Mouse (Mus musculus): Measurements from ENCODE around the gene Itga9. TPM values are rescaled to one million over a fixed set of nuclear protein-coding genes. Genes with fewer than 3 reads are reported as not detected.

The Itga9 gene
- total RNA-seq, 2 experiments from 2014 or later, result 41.6 to 56.8 TPM

GRCm38 (mm10) chr9:118925286-118926110 is 319.0 kb downstream of the Itga9 start:
- peak; percentile 98 for DNase-seq

GRCm38 (mm10) chr9:118926111-118926650 is 319.7 kb downstream of the Itga9 start, which contains the start of gene Ctdspl:
TSS of gene Ctdspl (plus strand) at chr9:118926453.
- peak; percentile 75 for DNase-seq

GRCm38 (mm10) chr9:118926688-118927321 is 320.3 kb downstream of the Itga9 start:
- DNase-seq, result peak; percentile 74

GRCm38 (mm10) chr9:118927501-118927900 is 321.0 kb downstream of the Itga9 start:
- DNase-seq, result no peak

GRCm38 (mm10) chr9:118928007-118928406 is 321.5 kb downstream of the Itga9 start:
- DNase-seq, result no peak

DNA sequence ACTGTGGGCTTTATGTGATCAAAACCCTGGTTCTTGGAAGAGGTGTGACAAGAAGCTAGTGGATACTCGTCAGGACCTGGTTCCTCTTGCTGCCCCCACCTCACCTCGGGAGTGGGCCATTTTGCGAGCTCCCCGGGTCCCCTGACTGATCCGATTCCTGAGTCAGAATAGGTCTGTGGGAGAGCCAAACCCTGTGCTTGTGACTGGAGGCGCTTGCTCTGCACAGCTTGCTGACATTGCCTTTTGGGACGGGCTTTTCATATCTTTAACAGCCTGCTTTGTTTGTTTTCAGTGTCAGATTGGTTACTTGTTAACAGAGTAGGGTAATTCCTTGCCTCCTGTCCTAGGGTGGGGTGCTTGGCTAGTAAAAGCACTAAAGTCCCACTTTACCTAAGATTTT is 322.2 kb downstream of the Itga9 start:
- no peak for DNase-seq

GRCm38 (mm10) chr9:118930611-118931010 is 324.1 kb downstream of the Itga9 start:
- no peak for DNase-seq

GRCm38 (mm10) chr9:118933800-118934199 is 327.3 kb downstream of the Itga9 start:
- no peak for DNase-seq

GRCm38 (mm10) chr9:118934319-118934718 is 327.8 kb downstream of the Itga9 start:
- DNase-seq, result no peak

- no peak for DNase-seq
Measured at GRCm38 (mm10) chr9:118935098-118935497, 328.6 kb downstream of the Itga9 start.

DNA sequence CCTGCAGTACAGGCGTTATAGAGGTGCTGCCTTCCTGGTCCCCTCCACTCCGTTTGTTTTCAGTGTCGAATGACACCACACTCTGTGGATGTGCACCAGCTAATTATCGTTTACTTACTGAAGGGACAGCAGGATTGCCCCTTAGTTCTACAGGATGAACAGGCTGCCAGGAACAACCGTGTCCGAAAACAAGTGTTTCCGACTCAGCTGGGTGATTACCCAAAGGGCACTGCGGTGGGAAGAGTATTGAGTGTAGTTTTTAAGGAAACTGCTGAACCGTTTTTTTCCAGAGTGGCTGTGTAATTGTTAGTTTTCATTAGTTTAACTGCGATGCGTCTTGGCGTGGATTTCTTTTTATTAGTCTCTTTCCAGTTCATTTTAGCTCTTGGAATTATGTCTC is 329.6 kb downstream of the Itga9 start:
- no peak for DNase-seq

- no peak for DNase-seq
Measured at GRCm38 (mm10) chr9:118937515-118937914, 331.0 kb downstream of the Itga9 start.

DNA sequence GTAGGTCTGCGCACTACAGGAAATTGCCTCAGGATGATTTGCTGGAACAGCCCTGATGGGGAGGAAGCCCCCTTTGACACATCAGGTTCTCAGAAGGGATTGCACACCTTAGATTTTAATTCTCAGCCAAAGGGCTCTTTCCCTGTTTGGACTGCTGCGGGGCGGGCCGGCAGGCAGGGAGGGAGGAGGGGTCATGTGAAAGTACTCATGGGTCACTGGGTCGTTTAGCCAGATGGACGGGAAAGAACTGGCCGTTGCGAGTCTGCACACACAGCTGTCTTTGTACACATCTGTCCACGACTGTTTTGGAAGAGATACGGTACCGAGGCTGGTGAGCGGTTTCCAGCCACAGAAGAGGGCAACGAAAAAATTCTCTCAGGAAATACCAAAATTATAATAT is 332.9 kb downstream of the Itga9 start:
- DNase-seq, result no peak

- DNase-seq, result no peak
Measured at GRCm38 (mm10) chr9:118939831-118940230, 333.3 kb downstream of the Itga9 start.

DNA sequence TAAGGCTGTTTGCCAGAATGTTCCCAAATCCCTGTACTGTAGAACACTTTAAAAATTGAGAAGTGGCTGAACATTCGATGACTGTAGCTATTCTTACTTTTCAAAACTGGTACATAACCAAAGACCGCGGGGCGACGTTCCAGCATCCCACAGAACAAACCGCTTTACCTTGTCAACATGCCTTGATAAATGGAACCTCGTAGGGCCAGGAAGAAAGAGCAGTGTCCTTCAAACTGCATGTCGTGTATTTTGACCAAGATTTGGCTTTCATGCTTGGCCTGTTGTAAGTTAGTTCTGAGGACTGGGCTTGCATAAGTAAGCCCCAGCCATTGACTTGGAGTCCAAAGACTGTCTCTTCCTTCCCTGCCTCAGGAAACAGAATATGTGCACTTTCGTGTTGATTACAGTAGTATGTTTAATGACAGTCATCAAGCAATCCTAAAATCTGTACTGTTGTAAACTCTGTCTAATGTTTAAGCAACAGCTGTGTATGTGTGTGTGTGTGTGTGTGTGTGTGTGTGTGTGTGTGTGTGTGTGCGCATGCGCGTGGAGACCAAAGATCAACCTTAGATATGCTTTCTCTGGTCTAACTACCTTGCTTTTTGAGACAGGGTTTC is 334.2 kb downstream of the Itga9 start:
- peak; percentile 58 for DNase-seq

DNA sequence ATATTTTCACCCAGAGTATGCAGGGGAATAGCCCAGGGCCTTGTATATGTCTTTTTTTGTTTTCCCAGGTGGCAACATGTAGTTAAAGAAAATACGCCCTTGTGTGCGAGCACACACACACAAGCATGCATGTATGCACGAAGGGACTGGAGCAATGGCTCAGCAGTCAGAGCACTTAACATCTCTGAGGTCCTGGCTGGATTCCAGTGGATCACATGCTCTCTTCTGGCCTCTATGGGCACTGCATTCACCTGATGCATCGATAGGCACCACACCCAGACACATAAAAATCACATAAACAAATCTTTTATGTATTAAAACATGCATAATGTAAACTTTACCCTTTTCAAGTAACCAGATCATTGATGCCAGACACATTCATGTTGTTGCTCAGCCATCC is 335.5 kb downstream of the Itga9 start:
- DNase-seq, result no peak

- no peak for DNase-seq
Measured at GRCm38 (mm10) chr9:118943941-118944340, 337.5 kb downstream of the Itga9 start.

GRCm38 (mm10) chr9:118944388-118944787 is 337.9 kb downstream of the Itga9 start:
- no peak for DNase-seq

DNA sequence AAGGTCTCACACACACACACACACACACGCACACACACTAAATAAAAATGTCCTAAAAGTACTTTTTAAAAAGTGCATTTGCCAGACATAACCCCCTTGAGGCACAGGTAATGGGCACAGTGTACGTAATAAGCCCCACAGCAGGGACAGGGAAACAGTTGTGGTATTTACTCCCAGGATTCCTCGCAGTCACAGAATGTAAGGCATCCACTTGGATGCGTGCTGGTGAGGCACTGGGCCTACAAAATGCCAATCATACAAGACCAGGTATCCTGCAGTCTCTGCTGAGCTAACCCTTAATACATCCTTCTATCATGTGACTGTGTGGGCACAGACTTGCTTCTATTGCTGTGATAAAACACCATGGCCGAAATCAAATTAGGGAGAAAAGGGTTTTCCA is 342.0 kb downstream of the Itga9 start:
- DNase-seq, result no peak

DNA sequence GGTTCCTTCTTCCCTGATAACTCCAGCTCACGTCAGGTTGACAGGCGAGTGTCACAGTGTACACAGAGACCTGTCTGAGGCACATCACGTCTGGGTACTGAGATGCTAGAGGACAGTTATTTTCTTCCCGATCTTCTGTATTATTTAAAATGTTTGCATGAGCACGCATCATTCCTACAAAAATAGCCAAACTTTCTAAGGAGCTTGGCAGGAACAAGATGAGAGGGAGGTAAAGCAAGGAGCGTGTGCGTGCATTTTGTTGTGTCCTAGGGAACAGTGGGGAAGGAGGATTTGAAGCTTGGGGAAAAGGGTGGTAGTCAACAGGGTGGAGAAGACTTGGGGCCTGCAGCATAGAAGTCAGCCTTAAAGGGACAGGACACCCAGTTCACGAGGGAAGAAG is 342.6 kb downstream of the Itga9 start:
- DNase-seq, result no peak

- DNase-seq, result no peak
Measured at GRCm38 (mm10) chr9:118949654-118950053, 343.2 kb downstream of the Itga9 start.

GRCm38 (mm10) chr9:118950061-118950460 is 343.6 kb downstream of the Itga9 start:
- DNase-seq, result no peak
